Mouse (Mus musculus): ENCODE results near the gene Hmgcr.

DNA sequence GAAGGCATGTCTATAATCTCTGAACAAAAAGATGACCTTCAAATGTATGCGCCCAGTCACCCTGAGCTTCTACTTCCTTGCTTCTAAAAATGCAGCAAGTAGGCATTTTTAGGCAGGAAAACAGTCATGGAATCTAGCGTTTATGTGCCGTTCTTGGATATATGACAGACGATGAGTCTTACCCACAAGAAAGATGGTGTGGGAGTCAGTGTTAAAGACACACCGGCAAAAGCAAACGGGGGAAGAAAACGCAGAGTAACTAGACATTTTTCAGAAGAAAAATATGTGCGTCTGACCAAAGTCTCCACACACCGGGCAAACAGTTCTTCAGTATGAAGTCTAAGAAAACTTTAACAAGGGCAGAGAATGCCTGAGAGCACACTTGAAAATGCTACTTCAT, 16.5 kb upstream of the Hmgcr start:
- TF ChIP-seq ZNF384 (IDR thresholded peaks at IDR 0.05; ENCODE audit: low read depth, low read length) (no peak), CHD2 (IDR thresholded peaks at IDR 0.05; ENCODE audit: low read depth, low read length) (no peak), MAFK (IDR thresholded peaks at IDR 0.05; ENCODE audit: insufficient read depth, low read depth, low read length) (no peak), ZC3H11A (IDR thresholded peaks at IDR 0.05; ENCODE audit: borderline replicate concordance, low read depth, low read length) (no peak), HCFC1 (IDR thresholded peaks at IDR 0.05; ENCODE audit: borderline replicate concordance, insufficient read depth, low read length) (no peak)

All from ES-E14 (cell line).